Mouse (Mus musculus) liver, embryonic 11.5 days (tissue): ENCODE data around the gene Msx1. TPM values are rescaled to one million over a fixed set of nuclear protein-coding genes. Genes with fewer than 3 reads are reported as not detected.

ENCODE experiments used
- ATAC-seq: fragments of 200-750 bp; cut with Nextera tagmentation; replicated peaks from 2 replicates; pipeline ENCODE4 v1.8.0; 2017; ENCODE audit warnings: moderate number of reproducible peaks, mild to moderate bottlenecking, moderate TSS enrichment, moderate library complexity; ENCODE audit not compliant: low FRiP score
- DNase-seq: peaks from one replicate; pipeline ENCODE4 v3.0.0-alpha.2; 2017; ENCODE audit warnings: low spot score
- H3K27ac ChIP-seq: fragments of 300-500 bp; sonication (generic); 2 replicates; pipeline ENCODE4 v1.5.1; 2014; ENCODE audit warnings: mild to moderate bottlenecking, low read depth, low read length, control low read depth
- H3K27me3 ChIP-seq: fragments of 300-500 bp; sonication (generic); replicated peaks from 2 replicates; pipeline ENCODE4 v1.6.1; 2014; ENCODE audit warnings: low read length, mixed read lengths; ENCODE audit not compliant: control insufficient read depth, insufficient read depth
- H3K36me3 ChIP-seq: fragments of 300-500 bp; sonication (generic); 2 replicates; pipeline ENCODE4 v1.6.1; 2014; ENCODE audit warnings: mild to moderate bottlenecking, low read length, moderate library complexity, mixed read lengths; ENCODE audit not compliant: control insufficient read depth, insufficient read depth
- H3K4me1 ChIP-seq: fragments of 300-500 bp; sonication (generic); replicated peaks from 2 replicates; pipeline ENCODE4 v1.6.1; 2014; ENCODE audit warnings: low read length, mixed read lengths; ENCODE audit not compliant: control insufficient read depth, insufficient read depth
- H3K4me2 ChIP-seq: fragments of 300-500 bp; sonication (generic); 2 replicates; pipeline ENCODE4 v1.6.1; 2014; ENCODE audit warnings: mild to moderate bottlenecking, control low read depth, moderate library complexity
- H3K4me3 ChIP-seq: fragments of 300-500 bp; sonication (generic); 2 replicates; pipeline ENCODE4 v1.5.1; 2014; ENCODE audit warnings: low read depth, low read length, control low read depth
- H3K9ac ChIP-seq: fragments of 300-500 bp; sonication (generic); 2 replicates; pipeline ENCODE4 v1.6.1; 2014; ENCODE audit warnings: low read depth, low read length, control low read depth
- H3K9me3 ChIP-seq: fragments of 300-500 bp; sonication (generic); 2 replicates; pipeline ENCODE4 v1.6.1; 2016; ENCODE audit warnings: low read length, inconsistent platforms, mixed read lengths; ENCODE audit not compliant: control insufficient read depth
- WGBS: fragments of 180-500 bp; shearing (Covaris S2); extraction: QIAGEN DNeasy Blood & Tissue Kit; methylation state at CpG from one replicate; pipeline ENCODE4 v1.1.7; 2014; 5-methylcytosine and 5-hydroxymethylcytosine counted together
- polyA plus RNA-seq: library from polyadenylated mRNA; unstranded; fragments of >200 nt; fragmentation: Nextera tagmentation; extraction: Ambion mirVana; gene quantifications from 2 replicates; pipeline ENCODE4 v1.2.1, GENCODE M21; 2014

Gene Msx1
- polyA plus RNA-seq, 1 experiment from 2014 or later: 9.2 TPM

- Histone ChIP-seq H3K9ac (no peak overlapping the region), H3K4me2 (peak overlapping the region; percentile 74)
- WGBS: under 1% methylated on average over 42 of the region's 42 CpGs
Observed at GRCm38 (mm10) chr5:37822791-37823720, 1.3 kb downstream of the Msx1 start.

DNA sequence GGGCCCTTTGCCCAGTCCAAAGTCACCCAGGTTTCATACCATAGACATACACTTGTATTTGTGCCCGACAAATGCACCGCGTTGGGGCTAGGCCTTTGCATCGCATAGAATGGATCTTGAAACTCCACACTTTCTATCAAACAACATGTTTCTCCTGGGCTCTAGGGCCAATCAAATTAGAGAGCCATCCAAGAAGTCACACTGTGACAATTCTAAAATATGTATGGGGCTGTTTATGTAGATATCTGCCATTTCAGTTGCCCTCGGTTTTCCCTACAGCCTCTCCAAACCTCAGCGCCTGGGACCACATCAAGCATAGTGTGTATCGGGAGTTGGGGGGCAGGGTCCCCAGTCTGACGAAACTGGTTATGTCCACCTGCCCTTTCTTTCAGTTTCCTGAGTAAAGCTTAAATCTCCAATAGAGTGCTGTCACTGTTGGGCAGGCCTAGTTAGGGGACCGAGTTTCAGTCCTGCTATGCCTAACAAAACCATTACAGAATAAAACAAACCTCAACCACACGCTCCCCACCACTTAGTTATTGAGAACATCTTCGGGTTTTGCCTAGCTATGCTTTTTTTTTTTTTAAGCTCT is 2.2 kb downstream of the Msx1 start:
- H3K9me3 ChIP-seq: no peaks in the 10 kb centered on the region
- WGBS: 10% methylated on average over 11 of the region's 11 CpGs
- H3K4me3 ChIP-seq: no peak overlapping the region
- no peak overlapping the region for H3K4me2 ChIP-seq
- H3K36me3 ChIP-seq: no peaks in the 10 kb centered on the region
- DNase-seq: no peak
- no peak overlapping the region for H3K9ac ChIP-seq
- H3K27me3 ChIP-seq: peaks cover 99% of the 10 kb centered on the region
- no peak for ATAC-seq
- peaks cover 18% of the 10 kb centered on the region for H3K4me1 ChIP-seq
- H3K27ac ChIP-seq: no peak overlapping the region

More at GRCm38 (mm10) chr5:37822791-37823720, 1.3 kb downstream of the Msx1 start:
- no peaks in the 10 kb centered on the region for H3K9me3 ChIP-seq
- DNase-seq: no peak
- ATAC-seq: no peak
- H3K36me3 ChIP-seq: no peaks in the 10 kb centered on the region
- no peak overlapping the region for H3K27ac ChIP-seq
- peaks cover 99% of the 10 kb centered on the region for H3K27me3 ChIP-seq
- peak overlapping the region; percentile 43 for H3K4me3 ChIP-seq
- H3K4me1 ChIP-seq: peaks cover 19% of the 10 kb centered on the region

GRCm38 (mm10) chr5:37821111-37821601 is 3.2 kb downstream of the Msx1 start:
- Histone ChIP-seq H3K36me3 (no peaks in the 10 kb centered on the region), H3K9ac (no peak overlapping the region), H3K27ac (no peak overlapping the region), H3K4me1 (0 out of 2 replicates have a peak, but pooled peaks cover 10% of the 10 kb centered on the region), H3K4me3 (no peak overlapping the region), H3K9me3 (no peaks in the 10 kb centered on the region), H3K4me2 (no peak overlapping the region), H3K27me3 (peaks cover 99% of the 10 kb centered on the region)
- DNase-seq: no peak
- ATAC-seq: no peak
- 6% methylated on average over 27 of the region's 27 CpGs for WGBS

DNA sequence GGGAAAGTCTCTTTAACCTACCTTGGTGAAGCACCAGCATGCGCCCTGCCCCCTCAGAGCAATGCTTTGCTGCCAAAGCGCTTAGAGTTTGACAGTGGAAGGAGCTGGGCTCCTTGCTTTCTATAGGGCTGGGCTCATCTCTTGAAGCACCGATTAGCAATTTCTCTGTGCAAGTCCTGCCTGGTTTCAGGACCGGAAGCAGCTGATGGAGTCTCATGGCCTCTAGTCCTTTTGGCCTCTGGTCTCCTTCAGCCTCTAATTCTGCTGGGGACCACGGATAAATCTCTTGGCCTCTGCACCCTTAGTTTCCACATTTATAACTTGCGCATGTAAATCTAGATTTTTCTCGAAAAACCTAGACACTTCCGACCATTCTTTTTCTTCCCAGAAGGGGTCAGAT is 3.7 kb downstream of the Msx1 start:
- H3K4me2 ChIP-seq: no peak overlapping the region

GRCm38 (mm10) chr5:37819971-37820370 is 4.4 kb downstream of the Msx1 start:
- Histone ChIP-seq H3K27ac (no peak overlapping the region), H3K9ac (no peak overlapping the region), H3K27me3 (peaks cover 99% of the 10 kb centered on the region), H3K4me1 (0 out of 2 replicates have a peak, but pooled peaks cover 8% of the 10 kb centered on the region), H3K4me2 (no peak overlapping the region), H3K9me3 (no peaks in the 10 kb centered on the region), H3K36me3 (no peaks in the 10 kb centered on the region), H3K4me3 (no peak overlapping the region)
- 21% methylated on average over 3 of the region's 3 CpGs for WGBS
- no peak for ATAC-seq
- DNase-seq: no peak

More for the DNA sequence above, 3.7 kb downstream of the Msx1 start:
- Histone ChIP-seq H3K27me3 (peaks cover 99% of the 10 kb centered on the region), H3K4me1 (0 out of 2 replicates have a peak, but pooled peaks cover 8% of the 10 kb centered on the region), H3K9ac (no peak overlapping the region), H3K36me3 (no peaks in the 10 kb centered on the region), H3K4me3 (no peak overlapping the region), H3K27ac (no peak overlapping the region), H3K9me3 (no peaks in the 10 kb centered on the region)
- ATAC-seq (no peak), DNase-seq (no peak)
- WGBS: 33% methylated on average over 8 of the region's 8 CpGs

DNA sequence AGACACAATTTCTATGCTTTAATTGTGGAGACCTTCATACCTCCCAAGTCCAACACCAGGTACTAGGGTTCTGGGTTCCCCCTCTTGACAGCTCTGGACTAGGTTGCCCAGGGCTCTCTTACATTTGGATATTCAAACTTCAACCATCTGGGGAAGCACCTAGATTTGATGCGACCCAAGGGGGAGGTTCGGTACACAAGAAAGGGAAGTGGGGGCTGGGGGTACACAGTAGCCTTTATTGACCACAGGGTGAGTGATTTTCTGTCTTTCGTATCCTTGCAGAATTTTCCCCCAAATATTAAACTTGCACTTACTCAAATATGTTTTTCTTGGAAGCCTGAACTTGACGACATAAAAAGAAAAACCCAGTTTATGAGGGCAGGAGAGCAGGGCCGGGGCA is 4.8 kb downstream of the Msx1 start:
- Histone ChIP-seq H3K4me3 (no peak overlapping the region), H3K27ac (no peak overlapping the region), H3K27me3 (peaks cover 98% of the 10 kb centered on the region), H3K4me1 (0 out of 2 replicates have a peak, but pooled peaks cover 8% of the 10 kb centered on the region), H3K9ac (no peak overlapping the region), H3K4me2 (no peak overlapping the region), H3K36me3 (no peaks in the 10 kb centered on the region), H3K9me3 (no peaks in the 10 kb centered on the region)
- ATAC-seq (no peak), DNase-seq (no peak)
- WGBS: 19% methylated on average over 5 of the region's 5 CpGs

DNA sequence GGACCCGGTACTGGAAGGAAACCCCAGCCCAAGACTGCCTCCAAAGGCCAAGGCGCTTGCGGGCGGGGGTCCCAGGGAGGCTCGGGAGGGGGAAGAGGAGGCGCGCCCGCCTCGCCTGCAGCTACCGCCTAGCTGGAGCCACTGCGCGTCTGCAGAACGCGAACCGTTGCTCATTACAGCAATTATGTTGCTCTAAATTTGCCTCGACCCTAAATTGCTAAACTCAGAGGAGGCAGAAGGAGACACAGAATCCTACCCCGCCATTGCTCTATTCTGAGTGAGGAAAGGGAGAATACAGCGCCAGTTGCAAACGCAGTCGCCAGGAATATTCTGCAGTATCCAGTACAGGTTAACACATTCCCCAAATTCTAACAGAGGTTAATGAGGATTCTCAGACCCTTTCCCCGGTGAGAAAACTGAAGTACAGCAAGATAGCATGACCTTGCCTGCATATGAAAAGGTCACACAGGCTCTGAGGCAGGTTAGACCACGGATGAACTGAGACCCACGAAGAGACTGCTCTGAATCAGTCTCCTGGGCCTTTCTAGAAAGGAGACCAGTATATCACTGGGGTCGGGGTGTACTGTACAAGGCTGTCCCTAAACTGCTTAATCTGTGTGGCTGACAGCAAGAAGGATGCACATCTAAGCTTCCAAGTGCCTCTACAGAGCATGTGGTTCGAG is 5.7 kb downstream of the Msx1 start:
- ATAC-seq (no peak), DNase-seq (no peak)
- Histone ChIP-seq H3K27ac (no peak overlapping the region), H3K4me3 (no peak overlapping the region), H3K9ac (no peak overlapping the region), H3K9me3 (no peaks in the 10 kb centered on the region), H3K27me3 (peaks cover 94% of the 10 kb centered on the region), H3K4me1 (0 out of 2 replicates have a peak, but pooled peaks cover 6% of the 10 kb centered on the region), H3K36me3 (no peaks in the 10 kb centered on the region), H3K4me2 (no peak overlapping the region)
- 3% methylated on average over 25 of the region's 25 CpGs for WGBS

- Histone ChIP-seq H3K4me3 (no peak overlapping the region), H3K9ac (no peak overlapping the region), H3K4me1 (0 out of 2 replicates have a peak, but pooled peaks cover 2% of the 10 kb centered on the region), H3K27me3 (peaks cover 89% of the 10 kb centered on the region), H3K9me3 (no peaks in the 10 kb centered on the region), H3K4me2 (no peak overlapping the region), H3K36me3 (no peaks in the 10 kb centered on the region), H3K27ac (no peak overlapping the region)
- ATAC-seq: no peak
- WGBS: 4% methylated on average over 34 of the region's 34 CpGs
- DNase-seq: no peak
Observed at GRCm38 (mm10) chr5:37817658-37818532, 6.5 kb downstream of the Msx1 start.
